Comparison of ENCODE assay signal across 20 mouse cellular contexts in genomic region chr2:82051635-82052034, GRCm38 (mm10). TPM values are rescaled to one million over a fixed set of nuclear protein-coding genes. Genes with fewer than 3 reads are reported as not detected.
A peak's percentile ranks its signal among the peaks of the same experiment; 100 is the strongest.
DNase-seq lines count a peak whose midpoint lies in the region; ATAC-seq and TF ChIP-seq lines count a peak whose summit lies in the region.
"Had no signal": no experiment of that assay in that cellular context is flagged by ENCODE, and none has a peak within 500 bp of the region (broad histone marks: within the 10 kb centered on the region; RNA-seq: fewer than 3 reads in every experiment).

No protein-coding gene starts in this region.

- no peaks in the 10 kb centered on the region for H3K36me3 ChIP-seq in forebrain, embryonic 13.5 days (ENCODE audit: poor library complexity, severe bottlenecking)
- H3K36me3 ChIP-seq in forebrain, embryonic 12.5 days (replicated peaks), result no peaks in the 10 kb centered on the region
- no peaks in the 10 kb centered on the region for H3K36me3 ChIP-seq in forebrain, postnatal 0 days (ENCODE audit: insufficient read depth)
- H3K36me3 ChIP-seq in neural tube, embryonic 14.5 days (ENCODE audit: control insufficient read depth, insufficient read depth, low read length), result no peaks in the 10 kb centered on the region
- H3K36me3 ChIP-seq: embryonic facial prominence, embryonic 12.5 days; limb, embryonic 15.5 days had no signal

- peak; percentile 30 for TF ChIP-seq CTCF in left cerebral cortex, adult 2 months (IDR thresholded peaks at IDR 0.05)
- TF ChIP-seq CTCF in forebrain, postnatal 0 days (IDR thresholded peaks at IDR 0.05; ENCODE audit: low read depth), result peak; percentile 44

- no peak overlapping the region for H3K27ac ChIP-seq in forebrain, embryonic 13.5 days
- no peak overlapping the region for H3K27ac ChIP-seq in forebrain, embryonic 12.5 days
- H3K27ac ChIP-seq in left cerebral cortex, adult 2 months, result no peak overlapping the region; the same call in 1 of the 2 replicates
- H3K27ac ChIP-seq in forebrain, postnatal 0 days (ENCODE audit: low read depth, low read length), result 0 out of 2 replicates have a peak overlapping the region, but pooled peaks have one; percentile 92
- no peak overlapping the region for H3K27ac ChIP-seq in neural tube, embryonic 14.5 days (ENCODE audit: low read depth, low read length)
- H3K27ac ChIP-seq: embryonic facial prominence, embryonic 12.5 days; limb, embryonic 15.5 days; stomach, postnatal 0 days had no signal

- H3K4me1 ChIP-seq in forebrain, embryonic 13.5 days, result peaks cover 15% of the 10 kb centered on the region
- peaks cover 15% of the 10 kb centered on the region for H3K4me1 ChIP-seq in forebrain, embryonic 12.5 days
- H3K4me1 ChIP-seq in forebrain, postnatal 0 days (ENCODE audit: insufficient read depth), result peaks cover 9% of the 10 kb centered on the region; the same call in 1 of the 2 replicates
- H3K4me1 ChIP-seq in neural tube, embryonic 14.5 days (ENCODE audit: control insufficient read depth, insufficient read depth, low read length), result no peaks in the 10 kb centered on the region
- H3K4me1 ChIP-seq: embryonic facial prominence, embryonic 12.5 days had no signal

- DNase-seq in left cerebral cortex, adult 2 months (ENCODE audit: extremely low spot score in 1 of 2, low spot score in 2 of 2), result no peak
- no peak for DNase-seq in left cerebral cortex, postnatal 4 days
- peak; percentile 34 for DNase-seq in forebrain, postnatal 0 days
- no peak for DNase-seq in spleen, adult 12 weeks (ENCODE audit: low spot score)
- DNase-seq: cerebellum, adult 18-20 months; gastrocnemius, postnatal 10 days; kidney, adult 2 months; kidney, postnatal 36 days; lung, postnatal 10 days; thymus, postnatal 36 days had no signal

- ATAC-seq in forebrain, embryonic 13.5 days, result no peak
- no peak for ATAC-seq in forebrain, embryonic 12.5 days (ENCODE audit: low FRiP score)
- ATAC-seq in forebrain, postnatal 0 days, result no peak
- ATAC-seq in neural tube, embryonic 14.5 days (ENCODE audit: low read depth), result no peak

- intact Hi-C loops in left cerebral cortex, adult 2 months (cut with DNase I), result loop anchor here (5.0 to 10.0 kb wide), 3 partner anchors 193 to 1289 kb away; no protein-coding TSS in a partner anchor
- intact Hi-C loops in left cerebral cortex, postnatal 4 days (cut with DNase I), result loop anchor here (5.0 to 10.0 kb wide), 3 partner anchors 1281 to 1573 kb away; no protein-coding TSS in a partner anchor

- no peaks in the 10 kb centered on the region for H3K9me3 ChIP-seq in forebrain, embryonic 13.5 days (replicated peaks)
- H3K9me3 ChIP-seq in forebrain, embryonic 12.5 days, result no peaks in the 10 kb centered on the region
- H3K9me3 ChIP-seq in forebrain, postnatal 0 days (ENCODE audit: low read length), result no peaks in the 10 kb centered on the region
- no peaks in the 10 kb centered on the region for H3K9me3 ChIP-seq in neural tube, embryonic 14.5 days (ENCODE audit: control insufficient read depth, low read length)
- H3K9me3 ChIP-seq: embryonic facial prominence, embryonic 12.5 days; limb, embryonic 15.5 days had no signal

- no peak overlapping the region for H3K9ac ChIP-seq in forebrain, embryonic 13.5 days
- no peak overlapping the region for H3K9ac ChIP-seq in forebrain, embryonic 12.5 days
- H3K9ac ChIP-seq in forebrain, postnatal 0 days, result peak overlapping the region; percentile 87
- no peak overlapping the region for H3K9ac ChIP-seq in neural tube, embryonic 14.5 days (replicated peaks; ENCODE audit: low read depth, low read length)
- H3K9ac ChIP-seq: embryonic facial prominence, embryonic 12.5 days; limb, embryonic 15.5 days had no signal

- peak overlapping the region; percentile 76 for H3K4me3 ChIP-seq in forebrain, embryonic 13.5 days
- no peak overlapping the region for H3K4me3 ChIP-seq in forebrain, embryonic 12.5 days (replicated peaks)
- H3K4me3 ChIP-seq in left cerebral cortex, adult 2 months, result peak overlapping the region; percentile 56
- H3K4me3 ChIP-seq in forebrain, postnatal 0 days (ENCODE audit: low read depth, low read length), result peak overlapping the region; percentile 80
- peak overlapping the region; percentile 75 for H3K4me3 ChIP-seq in neural tube, embryonic 14.5 days (ENCODE audit: low read depth, low read length)

- H3K27me3 ChIP-seq in forebrain, embryonic 13.5 days, result peaks cover 13% of the 10 kb centered on the region
- H3K27me3 ChIP-seq in forebrain, embryonic 12.5 days, result peaks cover 26% of the 10 kb centered on the region
- no peaks in the 10 kb centered on the region for H3K27me3 ChIP-seq in forebrain, postnatal 0 days (ENCODE audit: insufficient read depth, low read length)
- H3K27me3 ChIP-seq in neural tube, embryonic 14.5 days (ENCODE audit: control insufficient read depth, insufficient read depth, low read length), result no peaks in the 10 kb centered on the region
- H3K27me3 ChIP-seq: CH12.LX had no signal

- peak overlapping the region; percentile 83; the same call in 1 of the 2 replicates for H3K4me2 ChIP-seq in forebrain, embryonic 13.5 days
- H3K4me2 ChIP-seq in forebrain, embryonic 12.5 days, result no peak overlapping the region
- peak overlapping the region; percentile 71 for H3K4me2 ChIP-seq in forebrain, postnatal 0 days (ENCODE audit: low read depth)
- H3K4me2 ChIP-seq in neural tube, embryonic 14.5 days (ENCODE audit: low read depth, low read length), result peak overlapping the region; percentile 73

- 68% methylated on average over 4 of the region's 4 CpGs for WGBS in forebrain, embryonic 13.5 days
- 71% methylated on average over 4 of the region's 4 CpGs for WGBS in forebrain, embryonic 12.5 days
- 45% methylated on average over 4 of the region's 4 CpGs for WGBS in forebrain, postnatal 0 days
- 73% methylated on average over 4 of the region's 4 CpGs for WGBS in neural tube, embryonic 14.5 days

RNA-seq across cellular contexts. Expression of gene Zfp804a, which starts 1.4 kb away (rescaled TPM):
- 3.2 and 3.9 TPM in 2 replicates for polyA plus RNA-seq in forebrain, embryonic 13.5 days (2015; fragmentation: Nextera tagmentation; extraction: Ambion mirVana)
- 2.1 and 2.5 TPM in 2 replicates for polyA plus RNA-seq in forebrain, embryonic 12.5 days (2016; fragmentation: Nextera tagmentation; extraction: Ambion mirVana)
- 10 to 100 TPM; 14.3 to 16.2 TPM for total RNA-seq in left cerebral cortex, adult 2 months (2021)
- total RNA-seq in left cerebral cortex, postnatal 4 days (2021), result 10 to 100 TPM; 26.6 to 31.1 TPM
- 10.5 and 14.7 TPM in 2 replicates for total RNA-seq in forebrain, postnatal 0 days (2014; rRNA removed)
- 8.7 and 12.9 TPM in 2 replicates for polyA plus RNA-seq in forebrain, postnatal 0 days (2015; fragmentation: Nextera tagmentation; extraction: Ambion mirVana)
- polyA plus RNA-seq in neural tube, embryonic 14.5 days (2014; fragmentation: Nextera tagmentation; extraction: Ambion mirVana), result 16.3 and 16.6 TPM in 2 replicates
- total RNA-seq: CH12.LX; gastrocnemius, postnatal 10 days; heart, adult 8-10 months; megakaryocyte, adult 5-6 weeks had no signal
- polyA plus RNA-seq: heart, postnatal 0 days had no signal
